Mouse (Mus musculus) kidney, postnatal 4 days (tissue): ENCODE measurements around the gene Bves.
"Not testable (repeated sequence)": the region's sequence is repeated elsewhere in the genome, so short reads cannot be mapped to it uniquely, and the experiment has no call there.

ENCODE experiments used
- DNase-seq, 2 experiments: peaks; one replicate each; pipeline ENCODE4 v3.0.0; 2021; ENCODE audit warnings: mixed read lengths in 2 of 2

The Bves gene

DNA sequence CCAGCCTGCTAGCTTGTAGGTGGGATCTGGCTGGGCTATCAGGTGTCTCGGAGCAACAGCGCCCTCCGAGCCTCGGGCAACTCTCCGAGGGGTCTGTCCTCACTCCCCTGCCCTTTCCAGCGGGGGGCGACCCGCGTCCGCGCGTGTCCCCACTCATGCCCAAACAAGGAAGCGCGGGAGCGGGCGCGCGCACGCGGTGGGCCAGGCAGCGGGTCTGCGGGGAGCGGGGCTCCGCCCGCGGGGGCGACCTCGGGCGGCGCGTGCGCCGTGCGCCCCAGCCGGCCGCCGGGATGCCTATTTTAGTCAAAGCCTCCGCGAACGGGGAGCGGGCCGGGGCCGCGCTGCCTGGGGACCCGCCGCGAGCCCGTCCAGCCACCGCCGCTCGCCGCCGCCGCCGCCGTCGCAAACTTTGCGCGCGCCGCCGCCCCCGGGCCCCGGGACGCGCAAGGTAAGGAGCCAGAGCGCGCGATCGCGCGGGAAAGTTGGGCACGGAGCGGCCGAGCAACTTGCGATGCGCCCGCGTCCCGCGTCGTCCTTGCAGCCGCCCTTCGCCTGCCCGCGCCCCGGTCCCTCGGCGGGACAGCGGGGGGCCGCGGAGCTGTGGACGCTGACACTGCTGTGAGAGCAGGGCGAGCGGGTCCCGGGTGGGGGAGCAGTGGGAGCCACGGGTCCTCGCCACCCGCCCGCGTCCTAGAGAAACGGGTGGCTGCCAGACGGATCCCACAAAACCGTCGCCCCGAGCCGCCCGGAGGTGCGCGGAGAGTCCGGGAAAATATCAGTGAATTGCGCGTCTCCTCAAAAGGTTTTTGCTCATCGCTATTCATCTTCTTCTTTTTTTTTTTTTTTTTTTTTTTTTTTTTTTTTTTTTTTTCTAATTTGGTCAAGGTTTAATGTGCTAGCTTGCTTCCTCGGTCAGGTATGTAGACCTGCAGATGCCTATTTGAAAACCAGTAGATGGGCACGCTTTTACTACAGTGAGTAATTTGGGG, at the start of gene Bves:
Bves (plus strand) TSS at position 339 of the 989 bp plus-strand sequence.
- DNase-seq = peak; percentile 55 to 66

DNA sequence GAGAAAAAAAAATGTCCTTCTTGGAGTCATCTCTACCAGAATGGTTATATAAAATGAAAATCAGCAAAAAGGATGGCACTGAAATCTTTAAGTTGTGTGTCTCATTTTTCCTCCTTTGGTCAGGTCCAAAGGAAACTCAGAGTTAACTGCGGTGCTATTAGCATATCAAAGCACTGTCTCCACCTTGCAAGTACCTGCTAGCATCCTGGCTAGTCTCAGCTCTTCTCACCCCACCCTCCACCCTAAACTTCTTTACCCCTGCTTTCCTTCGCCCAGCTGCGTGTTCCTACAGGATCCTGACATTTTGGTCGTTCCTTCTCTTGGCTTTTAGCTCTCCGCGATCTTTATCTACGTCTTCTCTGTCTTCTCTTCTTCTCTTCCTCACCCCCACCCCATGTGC, 47.2 kb upstream of the Bves start:
- DNase-seq = no peak

DNA sequence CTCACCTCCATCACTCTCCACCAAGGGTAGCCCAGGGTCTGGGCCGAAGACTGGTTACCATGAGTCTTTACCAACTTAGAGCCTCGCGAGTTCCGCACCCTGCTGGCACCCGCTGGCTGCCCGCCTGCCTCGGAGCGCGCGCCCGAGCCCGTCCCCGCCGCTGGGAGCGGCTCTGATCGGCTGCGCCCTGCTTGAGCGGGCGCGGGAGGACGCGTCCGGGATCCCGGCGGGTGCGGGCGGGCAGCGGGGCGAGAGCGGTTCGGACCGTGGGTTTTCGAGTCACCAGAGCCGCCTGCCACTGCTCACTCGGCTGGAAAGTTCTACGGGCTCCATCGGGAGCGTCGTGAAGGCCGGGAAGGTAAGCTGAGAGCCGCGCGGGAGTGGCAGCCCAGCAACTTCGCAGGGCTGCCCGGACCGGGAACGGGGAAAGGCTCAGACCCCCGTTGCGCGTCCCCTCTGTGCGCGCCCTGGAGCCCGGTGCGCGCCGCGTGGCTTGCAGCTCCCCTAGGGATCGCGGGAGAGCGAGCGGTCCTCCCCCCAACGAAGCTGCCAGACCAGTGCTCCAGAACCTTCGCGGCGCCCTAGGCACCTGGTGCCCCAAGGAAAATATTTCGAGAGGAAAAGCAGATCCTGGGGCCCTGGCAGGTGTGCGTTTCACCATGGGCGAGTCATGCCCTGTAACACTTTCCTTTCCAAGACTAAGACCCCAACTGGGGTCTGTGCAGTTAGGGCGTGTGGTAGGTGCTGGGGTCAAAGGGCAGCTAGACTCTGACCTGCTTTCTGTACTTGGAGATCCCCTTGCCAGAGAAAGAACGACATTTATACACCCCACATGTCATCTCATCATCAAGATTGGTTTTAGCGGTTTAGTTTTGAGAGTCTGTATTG, 46.1 kb upstream of the Bves start:
- peak; percentile 40 to 63 for DNase-seq

DNA sequence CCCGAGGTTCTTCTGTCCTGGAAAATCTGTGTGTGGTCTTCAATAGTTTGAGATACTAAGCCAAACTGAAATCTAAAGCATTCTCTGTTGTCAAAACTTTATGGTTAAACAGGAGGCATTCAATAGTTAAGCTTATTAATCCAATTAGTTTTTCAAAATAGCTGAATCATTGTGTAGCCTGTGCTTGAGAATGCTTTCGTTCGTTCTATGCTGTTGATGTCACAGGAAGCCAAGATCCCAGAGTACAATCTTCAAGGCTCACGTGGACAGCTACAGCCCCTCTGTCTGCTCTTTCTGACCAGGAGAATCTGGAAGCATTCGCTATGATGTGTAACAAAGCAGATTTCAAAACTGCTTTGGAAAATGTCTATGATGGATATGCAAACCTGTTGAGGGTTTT, 45.0 kb upstream of the Bves start:
- DNase-seq = no peak

GRCm38 (mm10) chr10:45292159-45292558, 43.4 kb upstream of the Bves start:
- DNase-seq = not testable (repeated sequence)

DNA sequence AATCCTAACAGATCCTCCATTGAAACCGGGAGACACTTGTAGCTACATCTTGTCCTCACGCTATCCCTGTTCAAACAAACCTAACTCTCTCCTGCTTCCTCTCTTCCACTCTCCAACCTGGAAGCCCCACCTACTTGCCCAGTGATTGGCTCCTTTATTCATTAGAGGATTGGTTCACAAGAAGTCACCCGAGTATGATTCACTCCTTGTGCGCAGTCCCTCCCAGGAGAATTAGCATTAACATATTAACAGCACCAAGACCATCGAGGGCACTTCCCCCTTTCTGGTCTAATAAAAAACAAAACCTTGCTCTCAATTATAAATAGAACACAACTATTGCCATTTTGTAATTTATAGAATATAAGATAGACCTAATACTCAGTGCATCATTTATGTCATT, 40.5 kb upstream of the Bves start:
- no peak for DNase-seq

GRCm38 (mm10) chr10:45298503-45298902, 37.1 kb upstream of the Bves start:
- no peak for DNase-seq

DNA sequence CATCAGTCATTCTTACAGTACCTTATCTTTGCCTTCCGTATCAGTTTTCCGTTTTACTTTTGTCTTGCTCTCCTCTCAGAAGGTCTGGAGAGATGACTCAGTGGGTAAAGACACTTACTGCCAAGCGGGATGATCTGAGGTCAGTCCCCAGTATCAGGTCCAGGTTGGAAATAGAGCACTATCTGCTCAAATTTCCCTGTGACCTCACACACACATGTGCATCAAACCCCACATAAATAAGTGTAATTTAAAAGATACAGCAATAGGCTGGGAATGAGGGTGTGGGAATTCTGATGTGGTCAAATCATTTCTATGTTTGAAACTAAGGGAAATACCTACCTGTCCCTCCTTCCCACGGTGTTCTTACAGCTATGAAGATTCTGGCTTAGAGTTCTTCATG, 36.1 kb upstream of the Bves start:
- no peak for DNase-seq

DNA sequence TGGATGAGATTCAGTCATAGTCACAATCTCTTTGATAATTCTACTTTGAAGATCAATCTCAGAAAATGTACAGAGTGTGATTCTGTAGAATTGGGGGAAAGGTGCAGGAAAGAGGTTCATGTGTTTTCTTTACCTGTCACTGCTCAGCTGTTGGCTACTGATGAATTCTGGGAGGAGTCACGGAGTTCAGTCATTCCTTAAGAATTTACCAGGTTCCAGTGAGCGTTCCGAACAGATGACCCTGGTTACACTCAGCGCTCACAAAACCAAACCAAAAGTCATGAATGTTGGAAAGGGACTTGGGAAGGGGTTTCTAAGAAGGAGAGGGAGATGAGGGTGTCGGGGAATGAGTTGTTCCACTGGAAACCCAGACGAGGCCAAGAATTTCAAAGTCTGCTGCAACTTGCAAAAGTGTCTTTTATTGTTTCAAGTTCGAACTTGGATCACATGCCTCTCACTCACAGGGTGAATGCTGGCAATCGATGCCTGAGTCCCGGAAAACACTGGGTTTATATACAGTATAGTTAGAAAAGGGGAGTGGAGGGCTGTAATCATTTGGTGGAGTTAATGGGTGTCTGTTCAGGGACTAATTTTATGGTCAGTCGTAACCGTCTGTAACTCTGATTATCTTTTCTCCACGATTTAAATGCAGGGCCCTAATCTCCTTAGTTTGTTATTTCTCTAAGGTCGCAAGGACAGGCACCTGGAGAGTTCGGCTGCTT, 32.1 kb upstream of the Bves start:
- no peak for DNase-seq

- DNase-seq = no peak
Measured at GRCm38 (mm10) chr10:45305173-45305572, 30.4 kb upstream of the Bves start.

DNA sequence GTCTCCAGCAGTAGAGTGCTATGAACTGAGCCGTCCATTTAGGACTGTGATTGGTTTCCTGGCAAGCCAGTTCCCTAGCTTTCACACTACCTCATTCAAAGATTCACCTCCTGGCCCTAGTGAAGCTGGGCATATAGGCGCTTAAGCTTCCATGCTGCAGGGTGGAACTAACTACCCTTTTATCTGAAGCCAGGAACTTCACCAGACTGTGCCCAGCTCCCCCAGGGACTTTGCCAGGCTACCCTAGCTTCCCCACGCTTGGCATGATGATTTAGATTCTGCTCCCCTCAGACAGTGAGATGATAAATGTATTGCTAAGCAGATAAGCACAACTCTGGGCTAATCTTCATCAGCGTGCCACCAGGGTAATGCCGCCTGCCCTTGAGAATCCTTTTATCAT, 24.4 kb upstream of the Bves start:
- no peak for DNase-seq

GRCm38 (mm10) chr10:45311624-45312023, 23.9 kb upstream of the Bves start:
- no peak for DNase-seq

GRCm38 (mm10) chr10:45314865-45315264, 20.7 kb upstream of the Bves start:
- DNase-seq = no peak

DNA sequence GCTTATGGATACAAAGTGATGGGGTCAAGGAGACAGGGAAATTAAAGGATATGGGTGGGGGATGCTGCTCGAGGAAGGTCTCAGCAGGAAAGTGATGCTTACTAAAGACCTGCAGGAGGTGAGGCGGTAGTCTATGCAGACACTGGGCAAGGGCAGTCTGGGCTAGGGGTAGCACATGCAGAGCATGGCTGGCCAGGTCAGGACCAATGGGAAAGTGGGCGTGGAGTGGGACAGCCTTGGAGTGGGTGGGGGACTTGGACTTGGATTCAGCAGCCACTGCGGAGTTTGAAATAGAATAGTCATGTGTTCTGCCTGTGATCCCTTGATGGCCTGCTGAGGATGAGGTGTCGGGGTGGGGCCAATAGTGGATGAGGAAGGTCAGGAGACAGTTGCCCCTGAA, 16.6 kb upstream of the Bves start:
- no peak for DNase-seq

GRCm38 (mm10) chr10:45320296-45320695, 15.3 kb upstream of the Bves start:
- no peak for DNase-seq

DNA sequence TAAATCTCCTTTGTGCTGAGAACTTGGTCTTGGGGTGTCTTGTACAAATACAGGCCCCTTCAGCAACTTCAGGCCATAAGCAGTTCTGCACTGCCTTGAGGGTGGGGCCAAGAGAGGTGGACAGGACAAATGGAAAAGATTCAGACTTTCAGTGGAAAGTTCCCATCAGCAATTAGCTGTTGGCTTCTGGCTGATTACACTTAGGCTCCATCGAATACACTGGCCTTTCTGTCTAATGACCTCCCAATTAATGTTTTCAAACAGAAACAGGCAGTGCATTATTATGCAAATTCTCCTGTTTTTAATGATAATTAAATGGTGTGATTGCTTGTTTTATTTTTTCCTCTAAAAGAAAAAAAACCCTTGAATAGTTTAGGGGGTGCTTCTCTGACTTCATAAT, 11.4 kb upstream of the Bves start:
- DNase-seq = no peak

GRCm38 (mm10) chr10:45328196-45329000, 7.2 kb upstream of the Bves start:
- DNase-seq = no peak

DNA sequence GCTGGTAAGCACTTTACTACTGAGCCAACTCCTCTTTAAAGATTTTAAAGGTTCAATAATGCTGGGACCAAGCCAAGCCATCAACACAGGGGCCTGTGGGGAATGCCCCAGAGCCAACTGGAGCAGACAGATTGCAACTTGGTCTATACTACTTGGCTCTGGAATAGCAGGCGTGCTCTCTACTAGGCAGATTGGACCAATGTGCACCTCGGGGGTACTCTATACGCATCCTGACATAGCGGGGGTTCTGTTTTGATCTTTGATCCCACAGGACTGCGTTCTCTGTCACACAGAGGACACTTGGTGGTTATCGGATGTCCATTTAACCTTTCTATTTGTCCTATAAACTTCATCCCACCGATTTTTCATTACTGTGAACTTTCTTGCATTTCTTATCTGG, 647 bp upstream of the Bves start:
- DNase-seq = no peak

- DNase-seq = no peak
Measured at GRCm38 (mm10) chr10:45339106-45339505, 3.5 kb downstream of the Bves start.

- no peak for DNase-seq
Measured at GRCm38 (mm10) chr10:45344381-45344780, 8.8 kb downstream of the Bves start.

DNA sequence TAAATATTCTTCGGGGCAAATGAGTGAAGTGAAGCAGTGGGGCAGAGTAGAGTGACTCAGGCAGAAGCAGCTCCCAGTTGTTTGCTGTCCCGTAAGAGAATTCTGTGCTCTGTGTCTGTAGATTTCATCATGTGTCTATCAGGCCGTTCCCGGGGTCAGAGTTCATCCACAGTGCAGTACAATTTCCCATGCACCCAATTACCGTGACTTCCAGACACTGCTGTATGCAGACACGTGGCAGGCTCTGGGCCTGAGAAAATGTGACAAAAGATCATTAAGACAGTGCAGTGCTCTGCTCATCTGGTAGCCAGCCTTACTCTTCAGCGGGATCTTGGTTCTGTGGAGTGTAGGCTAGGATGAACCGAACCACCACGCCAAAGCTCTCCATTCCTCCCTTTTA, 9.6 kb downstream of the Bves start:
- DNase-seq = no peak

DNA sequence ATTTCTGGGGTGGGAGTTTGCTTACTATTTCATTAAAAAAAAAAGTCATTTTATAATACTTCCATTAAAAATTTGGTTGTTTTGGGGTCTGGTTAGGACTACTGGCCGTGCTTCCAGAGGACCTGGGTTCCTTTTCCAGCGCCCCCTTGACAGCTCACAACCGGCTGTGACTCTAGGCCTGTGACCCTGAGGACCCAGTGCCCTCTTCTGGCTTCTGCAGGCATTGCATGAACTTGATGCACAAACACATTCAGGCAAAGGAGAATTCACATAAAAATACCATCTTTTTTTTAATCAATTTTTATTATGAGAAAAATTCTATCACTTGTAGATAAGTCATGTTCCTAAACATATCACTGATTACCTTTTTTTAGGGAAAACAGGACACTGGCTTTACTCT, 12.6 kb downstream of the Bves start:
- DNase-seq = not testable (repeated sequence)
